Mouse (Mus musculus) mouse embryonic stem cell (cell line): ENCODE measurements around the gene Vti1a.

ENCODE experiments used
- in situ Hi-C, 2 experiments: fragments of 300-500 bp; cut with MboI; formaldehyde crosslinking; loops; 1 replicate in 1 of 2; 3 replicates in 1 of 2; pipeline ENCODE4 v1.14.3; 2019 to 2020; ENCODE audit warnings: low sequenced_read_pairs in 2 of 2, low pct_unique_long_range_greater_than_20kb in 1 of 2, mixed read lengths in 1 of 2; ENCODE audit not compliant: unreplicated experiment in 1 of 2

Vti1a gene

DNA sequence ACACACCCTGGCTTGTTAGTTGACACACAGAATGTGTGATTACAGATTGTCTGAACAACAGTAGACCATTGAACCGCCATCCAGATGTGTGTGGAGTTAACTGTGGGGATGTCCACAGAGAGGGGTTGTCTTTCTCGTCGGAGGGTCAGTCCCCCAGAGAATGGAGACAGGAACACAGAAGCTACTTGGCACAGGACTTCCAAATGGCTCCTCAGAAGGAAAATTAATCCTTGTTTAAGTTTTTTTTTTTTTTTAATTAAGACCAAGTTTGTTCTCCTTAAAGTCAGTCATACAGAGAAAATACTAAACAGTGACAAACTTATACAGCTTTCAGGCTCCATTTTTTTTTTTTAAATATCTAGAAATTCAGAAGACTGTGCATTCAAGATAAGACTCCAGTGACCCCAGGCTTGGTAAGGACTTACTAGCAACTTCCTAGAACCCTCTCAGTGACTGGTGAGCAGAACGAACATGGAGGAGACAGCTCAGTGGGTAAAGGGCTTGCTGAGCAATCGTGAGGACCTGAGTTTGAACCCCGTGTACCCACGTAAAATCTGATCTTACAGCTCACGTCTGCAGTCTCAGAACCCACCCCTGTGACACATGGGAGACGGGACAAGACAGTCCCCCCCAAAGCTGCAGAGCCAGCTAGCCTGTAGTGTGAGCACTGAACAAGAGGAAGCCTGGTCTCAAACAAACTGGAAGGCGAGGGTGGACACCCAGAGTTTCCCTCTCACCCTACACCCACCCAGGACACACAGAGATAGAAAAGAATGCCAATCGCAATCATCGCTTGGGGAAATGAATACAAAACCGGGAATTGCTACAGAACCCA, 248.2 kb downstream of the Vti1a start:
- in situ Hi-C loops, result no loop called here

- in situ Hi-C loops, result no loop called here
Measured at GRCm38 (mm10) chr19:55565111-55565510, 249.0 kb downstream of the Vti1a start.

DNA sequence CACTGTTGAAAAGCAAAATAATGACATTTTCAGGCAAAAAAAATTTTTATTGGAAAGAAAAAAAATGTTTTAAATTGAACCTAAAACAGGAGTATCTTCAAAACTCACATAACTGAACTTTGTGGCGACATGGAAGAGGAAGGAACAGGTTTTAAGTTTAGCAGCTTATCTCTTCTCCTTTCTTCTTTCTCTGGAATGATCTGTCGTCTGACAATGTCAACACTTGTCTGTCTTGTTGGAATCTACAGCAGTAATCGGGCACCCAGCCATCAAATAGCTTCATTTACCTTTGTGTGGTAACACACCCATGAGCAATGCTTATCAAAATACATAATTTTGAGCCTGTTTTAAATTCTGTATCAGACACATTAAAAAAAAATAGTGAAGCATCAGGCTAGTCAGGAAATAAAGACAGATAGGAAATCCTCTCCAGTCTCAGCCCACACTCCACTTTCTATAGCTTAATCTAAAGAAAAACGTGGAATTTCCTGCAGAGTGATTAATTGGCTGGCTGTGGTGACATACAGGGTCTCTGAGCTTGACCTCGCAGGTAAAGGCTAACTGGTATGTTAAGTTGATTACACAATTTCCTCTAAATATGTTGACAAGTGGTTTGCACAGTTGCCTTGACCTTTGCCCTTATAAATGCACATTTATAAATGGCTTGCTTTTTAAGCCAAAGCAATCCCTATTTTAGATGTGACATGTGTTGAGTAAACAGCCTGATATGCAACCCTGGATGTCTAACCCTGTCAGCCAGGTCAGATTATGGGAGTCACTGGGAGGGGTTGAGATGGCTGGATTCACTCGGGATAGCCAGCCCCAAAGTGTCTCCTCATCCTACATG, 249.7 kb downstream of the Vti1a start:
- in situ Hi-C loops, result no loop called here

- in situ Hi-C loops, result no loop called here
Measured at GRCm38 (mm10) chr19:55569114-55569513, 253.0 kb downstream of the Vti1a start.

DNA sequence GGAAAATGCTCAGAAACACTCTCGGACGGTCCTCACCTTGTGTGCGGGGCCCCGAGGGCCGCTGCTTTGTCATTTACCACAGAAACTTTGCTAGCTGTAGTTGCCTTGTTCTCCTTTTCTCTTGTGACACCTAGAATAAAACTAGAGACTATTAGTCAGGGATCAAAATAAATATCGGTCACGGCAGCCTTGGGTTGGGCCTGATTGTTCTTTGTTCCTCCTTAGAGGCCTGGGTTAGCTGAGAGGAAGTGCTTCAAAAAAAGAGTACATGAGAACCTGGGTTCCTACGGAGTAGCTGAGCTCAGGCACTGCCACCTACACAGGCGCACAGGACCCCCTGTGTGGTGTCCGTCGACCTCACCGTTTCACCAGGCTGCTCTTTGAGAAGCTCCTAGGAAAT, 253.8 kb downstream of the Vti1a start:
- in situ Hi-C loops, result no loop called here

GRCm38 (mm10) chr19:55570520-55571296, 254.6 kb downstream of the Vti1a start:
- in situ Hi-C loops, result no loop called here

GRCm38 (mm10) chr19:55571486-55571885, 255.4 kb downstream of the Vti1a start:
- in situ Hi-C loops, result no loop called here

DNA sequence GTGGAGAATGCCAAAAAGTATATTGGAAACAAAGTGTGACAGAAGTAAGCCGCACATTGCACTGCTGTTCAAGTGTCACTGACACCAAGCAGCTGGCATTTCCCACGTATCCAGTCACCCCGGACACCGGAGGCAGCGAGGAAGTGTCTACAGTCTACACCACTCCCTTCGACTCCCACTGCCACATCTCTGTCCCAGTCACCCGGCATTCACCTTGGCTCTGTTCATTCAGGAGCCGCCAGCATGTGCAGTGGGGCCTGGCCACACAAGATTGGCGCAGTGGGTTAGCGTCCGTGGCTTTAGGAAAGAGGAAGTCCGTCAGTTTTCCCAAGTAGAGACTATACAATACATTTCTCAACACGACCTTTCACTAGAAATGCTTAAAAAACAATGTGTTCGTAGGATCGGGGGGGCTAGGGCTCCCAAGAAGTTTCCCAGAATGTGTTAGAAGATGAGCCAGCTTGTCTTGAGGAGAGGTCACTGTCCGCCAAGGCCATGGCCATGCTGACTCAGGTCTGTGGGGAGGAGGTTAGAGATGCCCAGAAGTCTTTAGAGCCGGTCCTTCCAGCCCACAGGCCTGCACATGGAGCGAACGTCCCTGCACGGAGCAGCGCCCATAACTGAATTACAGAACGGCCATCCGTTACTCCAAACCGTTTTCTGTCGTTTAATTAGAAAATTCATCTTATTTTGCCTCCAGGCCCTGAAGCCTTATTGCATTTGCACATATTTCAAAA, 261.4 kb downstream of the Vti1a start:
- in situ Hi-C loops, result no loop called here

- in situ Hi-C loops, result no loop called here
Measured at GRCm38 (mm10) chr19:55578094-55579085, 262.3 kb downstream of the Vti1a start.

- in situ Hi-C loops, result no loop called here
Measured at GRCm38 (mm10) chr19:55579310-55579709, 263.2 kb downstream of the Vti1a start.

DNA sequence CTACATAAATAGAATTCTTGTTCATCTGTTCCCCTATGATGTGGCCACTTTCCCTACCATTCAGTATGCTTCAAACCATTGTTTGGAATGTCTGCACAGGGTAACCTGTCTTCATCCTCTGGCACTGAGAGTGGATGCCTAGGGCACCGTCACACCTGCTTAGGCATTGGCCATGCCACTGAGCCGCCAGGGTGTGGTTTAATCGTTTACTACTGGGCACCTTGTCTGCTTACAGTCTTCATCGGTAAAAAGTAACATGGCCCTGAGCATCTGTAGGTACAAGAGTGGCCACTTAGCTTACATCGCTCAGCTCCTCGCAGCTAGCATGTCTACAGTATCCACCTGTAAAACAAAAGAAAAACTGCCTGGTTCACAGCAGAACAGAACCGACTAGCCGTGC, 264.1 kb downstream of the Vti1a start:
- in situ Hi-C loops, result no loop called here

- in situ Hi-C loops, result no loop called here
Measured at GRCm38 (mm10) chr19:55580667-55581066, 264.6 kb downstream of the Vti1a start.

GRCm38 (mm10) chr19:55582896-55583653, 267.0 kb downstream of the Vti1a start:
- in situ Hi-C loops, result no loop called here

- in situ Hi-C loops, result no loop called here
Measured at GRCm38 (mm10) chr19:55585270-55586224, 269.5 kb downstream of the Vti1a start.

DNA sequence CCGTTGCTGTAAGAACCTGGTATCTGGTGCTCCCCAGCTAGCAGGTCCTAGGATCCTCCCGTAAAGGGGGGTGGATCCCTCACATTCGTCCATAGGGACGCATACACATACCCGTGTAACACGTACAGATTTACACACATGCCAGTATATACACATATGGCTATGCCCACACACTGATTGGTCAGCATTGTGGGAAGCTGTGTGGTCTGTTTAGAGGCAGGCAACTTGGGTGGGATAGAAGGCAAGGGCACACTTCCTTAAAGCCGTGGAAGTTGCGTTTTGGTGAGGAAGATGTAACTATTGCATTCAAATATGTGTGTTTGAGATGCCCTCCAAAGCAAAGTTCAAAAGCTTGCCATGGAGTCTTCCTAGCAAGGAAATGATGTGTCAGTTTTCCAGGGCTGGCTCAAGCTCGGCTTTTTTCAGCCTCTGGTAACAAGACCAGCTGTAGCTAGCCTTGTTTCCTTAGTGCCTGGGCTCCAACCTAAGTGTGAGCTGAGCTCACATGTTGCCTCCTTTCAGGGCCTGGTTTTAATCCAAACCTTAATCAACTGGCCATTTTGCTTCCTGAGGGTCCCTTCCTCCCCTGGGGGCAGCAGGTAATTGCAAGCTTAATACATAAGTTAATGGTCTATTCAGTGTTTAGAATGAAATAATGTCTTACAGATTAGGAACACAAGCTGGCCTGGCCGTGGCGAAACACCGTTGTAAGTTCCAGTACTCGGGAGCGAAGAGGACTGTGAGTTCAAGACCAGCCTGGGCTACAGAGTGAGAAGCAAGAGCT, 271.7 kb downstream of the Vti1a start:
- in situ Hi-C loops, result no loop called here
